Mouse (Mus musculus) neural tube, embryonic 12.5 days (tissue): ENCODE data around the gene Rgs6. TPM values are rescaled to one million over a fixed set of nuclear protein-coding genes. Genes with fewer than 3 reads are reported as not detected.

Source experiments
- ATAC-seq: fragments of 200-750 bp; cut with Nextera tagmentation; 2 replicates; pipeline ENCODE4 v1.8.0; 2017; ENCODE audit warnings: low read depth, mild to moderate bottlenecking, moderate TSS enrichment, moderate library complexity; ENCODE audit not compliant: low FRiP score
- H3K27ac ChIP-seq: fragments of 300-500 bp; sonication (generic); 2 replicates; pipeline ENCODE4 v1.5.1; 2016
- H3K27me3 ChIP-seq: fragments of 300-500 bp; sonication (generic); replicated peaks from 2 replicates; pipeline ENCODE4 v1.6.1; 2016; ENCODE audit warnings: mild to moderate bottlenecking
- H3K36me3 ChIP-seq: fragments of 300-500 bp; sonication (generic); 2 replicates; pipeline ENCODE4 v1.6.1; 2016; ENCODE audit warnings: mild to moderate bottlenecking
- H3K4me1 ChIP-seq: fragments of 300-500 bp; sonication (generic); 2 replicates; pipeline ENCODE4 v1.6.1; 2016
- H3K4me2 ChIP-seq: fragments of 300-500 bp; sonication (generic); replicated peaks from 2 replicates; pipeline ENCODE4 v1.6.1; 2016; ENCODE audit warnings: mild to moderate bottlenecking
- H3K4me3 ChIP-seq: fragments of 300-500 bp; sonication (generic); 2 replicates; pipeline ENCODE4 v1.5.1; 2016
- H3K9ac ChIP-seq: fragments of 300-500 bp; sonication (generic); 2 replicates; pipeline ENCODE4 v1.6.1; 2016; ENCODE audit warnings: mild to moderate bottlenecking
- H3K9me3 ChIP-seq: fragments of 300-500 bp; sonication (generic); 2 replicates; pipeline ENCODE4 v1.6.1; 2016; ENCODE audit warnings: mild to moderate bottlenecking
- WGBS: fragments of 180-500 bp; shearing (Covaris S2); methylation state at CpG from one replicate; pipeline ENCODE4 v1.1.7; 2016; 5-methylcytosine and 5-hydroxymethylcytosine counted together
- polyA plus RNA-seq: library from polyadenylated mRNA; unstranded; fragments of >200 nt; fragmentation: Nextera tagmentation; extraction: Ambion mirVana; gene quantifications from 2 replicates; pipeline ENCODE4 v1.2.1, GENCODE M21; 2016

Gene Rgs6
- polyA plus RNA-seq, 1 experiment from 2014 or later: 0.75 TPM

DNA sequence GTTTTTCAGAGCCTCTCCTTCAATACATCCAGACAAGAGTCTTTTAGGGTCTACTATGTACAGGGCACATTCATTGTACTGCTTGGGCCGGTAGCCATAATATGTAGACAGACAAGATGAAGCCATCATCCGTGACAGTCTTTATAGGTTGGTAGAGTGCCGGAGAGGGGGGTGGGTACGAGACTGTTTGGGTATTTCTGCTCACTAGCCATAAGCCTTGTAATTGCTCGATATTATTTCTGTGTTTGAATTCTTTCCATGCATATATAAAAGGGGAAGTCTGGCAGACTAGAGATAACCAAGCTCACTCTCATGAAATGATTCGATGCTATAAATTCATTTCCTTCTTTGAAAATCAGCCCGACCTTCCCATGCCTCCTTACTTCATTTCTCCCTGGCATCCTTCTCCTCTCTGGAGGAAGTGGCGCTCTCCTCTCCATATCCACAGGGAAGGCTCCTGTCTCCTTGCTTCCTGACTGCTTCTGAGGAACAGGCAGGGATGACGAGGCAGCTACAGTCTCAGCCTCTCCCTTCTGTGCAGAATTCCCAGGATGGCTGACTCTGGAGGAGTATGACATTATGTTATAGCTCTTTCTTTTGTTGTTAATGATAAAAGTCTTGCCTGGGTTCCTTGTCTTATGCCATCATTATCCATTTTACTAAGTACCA, 416.1 kb downstream of the Rgs6 start:
- 86% methylated on average over 9 of the region's 9 CpGs for WGBS
- H3K4me2 ChIP-seq: no peak overlapping the region
- no peak overlapping the region for H3K4me3 ChIP-seq
- no peak for ATAC-seq
- no peaks in the 10 kb centered on the region for H3K27me3 ChIP-seq
- H3K27ac ChIP-seq: no peak overlapping the region
- H3K9me3 ChIP-seq: no peaks in the 10 kb centered on the region
- no peaks in the 10 kb centered on the region for H3K4me1 ChIP-seq
- H3K9ac ChIP-seq: no peak overlapping the region
- no peaks in the 10 kb centered on the region for H3K36me3 ChIP-seq

DNA sequence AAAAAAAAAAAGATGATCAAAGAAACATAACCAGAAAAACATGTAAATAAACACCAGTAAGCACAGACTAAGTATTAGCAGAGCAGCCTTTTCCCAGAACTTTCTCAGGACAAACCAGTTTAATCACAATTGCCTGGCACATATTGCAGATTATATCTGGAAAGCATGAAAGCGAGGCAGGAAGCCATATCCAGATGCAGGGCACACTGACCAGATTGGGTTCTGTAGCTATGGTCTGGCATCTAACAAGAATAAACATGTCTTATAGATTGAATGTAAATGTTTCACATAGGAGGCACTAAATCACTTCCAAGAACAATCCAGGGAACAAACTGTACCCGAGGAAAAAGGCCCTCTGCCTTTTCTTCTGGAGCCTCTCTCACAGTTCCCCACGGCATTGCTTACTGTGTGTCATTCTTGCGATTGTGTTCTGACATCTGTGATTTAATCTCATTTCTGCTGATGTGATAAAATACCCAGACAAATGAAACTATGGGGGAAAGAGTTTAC, 423.0 kb downstream of the Rgs6 start:
- H3K36me3 ChIP-seq: no peaks in the 10 kb centered on the region
- ATAC-seq: no peak
- no peak overlapping the region for H3K4me3 ChIP-seq
- H3K4me1 ChIP-seq: no peaks in the 10 kb centered on the region
- no peaks in the 10 kb centered on the region for H3K9me3 ChIP-seq
- no peak overlapping the region for H3K27ac ChIP-seq
- H3K9ac ChIP-seq: no peak overlapping the region
- 89% methylated on average over 4 of the region's 4 CpGs for WGBS
- no peak overlapping the region for H3K4me2 ChIP-seq
- no peaks in the 10 kb centered on the region for H3K27me3 ChIP-seq

DNA sequence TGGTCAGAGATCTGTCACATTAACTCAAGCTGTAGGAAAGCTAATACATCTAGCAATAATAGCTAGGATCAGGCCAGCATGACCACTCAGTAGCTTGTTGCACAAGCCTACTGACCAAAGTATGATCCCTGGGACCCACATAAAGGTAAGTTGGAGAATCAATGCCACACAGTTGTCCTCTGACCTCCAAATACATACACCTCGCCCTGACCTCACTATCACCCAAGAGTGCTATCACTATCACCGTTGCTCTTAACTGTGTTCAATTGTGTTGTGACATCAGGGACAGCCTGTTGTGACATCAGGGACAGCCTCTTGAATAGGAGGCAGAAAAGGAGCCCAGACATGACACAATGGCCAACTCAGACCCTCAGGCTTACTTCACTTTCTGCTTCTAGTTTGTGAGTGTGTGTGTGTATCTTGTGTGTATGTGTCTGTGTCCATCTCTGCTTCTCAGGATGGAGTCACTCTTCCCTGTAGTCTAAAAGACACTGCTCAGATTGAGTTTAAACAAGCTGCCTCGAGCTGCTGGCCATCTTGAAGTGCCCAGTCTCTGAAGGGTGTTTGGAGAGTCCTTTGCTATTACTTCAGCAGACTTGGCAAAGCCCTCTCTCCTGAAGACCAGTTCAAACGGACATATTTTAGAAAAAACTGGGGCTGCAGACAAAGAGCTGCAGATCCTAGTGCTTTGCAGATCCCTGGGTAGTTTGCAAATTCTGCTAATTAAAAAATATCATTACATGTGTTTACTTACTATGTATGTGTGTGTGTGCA, 426.0 kb downstream of the Rgs6 start:
- WGBS: 72% methylated on average over 4 of the region's 4 CpGs
- no peaks in the 10 kb centered on the region for H3K9me3 ChIP-seq
- no peak overlapping the region for H3K4me2 ChIP-seq
- H3K4me1 ChIP-seq: no peaks in the 10 kb centered on the region
- no peak overlapping the region for H3K9ac ChIP-seq
- H3K27ac ChIP-seq: no peak overlapping the region
- no peaks in the 10 kb centered on the region for H3K36me3 ChIP-seq
- no peak overlapping the region for H3K4me3 ChIP-seq
- H3K27me3 ChIP-seq: no peaks in the 10 kb centered on the region
- ATAC-seq: no peak

DNA sequence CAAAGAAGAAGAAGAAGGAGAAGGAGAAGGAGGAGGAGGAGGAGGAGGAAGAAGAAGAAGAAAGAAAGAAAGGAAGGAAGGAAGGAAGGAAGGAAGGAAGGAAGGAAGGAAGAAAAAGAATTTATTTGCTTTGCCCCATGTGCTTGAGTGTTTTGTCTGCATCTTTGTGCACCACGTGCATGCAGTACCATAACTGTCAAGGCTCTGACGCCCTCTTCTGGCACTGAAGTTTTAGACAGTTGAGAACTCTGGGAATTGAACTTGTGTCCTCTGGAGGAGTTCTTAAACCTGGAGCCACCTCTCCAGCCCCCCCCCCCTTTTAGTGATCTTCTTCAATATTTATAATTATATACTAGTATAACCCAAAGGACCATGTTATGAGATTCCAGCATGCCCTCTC, 426.8 kb downstream of the Rgs6 start:
- Histone ChIP-seq H3K4me1 (no peaks in the 10 kb centered on the region), H3K9me3 (no peaks in the 10 kb centered on the region), H3K27me3 (no peaks in the 10 kb centered on the region), H3K9ac (no peak overlapping the region), H3K36me3 (no peaks in the 10 kb centered on the region), H3K27ac (no peak overlapping the region), H3K4me2 (no peak overlapping the region), H3K4me3 (no peak overlapping the region)
- ATAC-seq: no peak
- 34% methylated on average over 2 of the region's 2 CpGs for WGBS

DNA sequence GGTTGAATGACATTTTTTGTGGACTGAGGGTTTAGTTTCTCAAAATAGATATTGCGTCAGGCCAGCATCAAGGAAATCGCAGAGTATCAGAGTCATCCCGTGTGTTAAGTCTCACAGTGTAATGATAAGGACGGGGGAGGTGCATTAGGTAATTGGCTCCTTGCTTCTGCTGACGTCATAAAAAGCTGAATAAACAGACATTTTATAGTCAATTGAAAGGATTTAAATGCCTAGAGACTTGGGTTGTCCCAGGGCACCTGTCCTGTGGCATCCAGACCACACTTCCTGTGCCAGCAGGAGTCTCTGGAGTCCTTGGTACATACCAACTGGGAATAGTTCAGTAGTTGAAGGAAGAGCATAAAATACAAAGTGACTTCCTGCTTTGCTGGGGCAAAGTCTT, 427.3 kb downstream of the Rgs6 start:
- Histone ChIP-seq H3K4me3 (no peak overlapping the region), H3K4me2 (no peak overlapping the region), H3K4me1 (no peaks in the 10 kb centered on the region), H3K9ac (no peak overlapping the region), H3K9me3 (no peaks in the 10 kb centered on the region), H3K27me3 (no peaks in the 10 kb centered on the region), H3K36me3 (no peaks in the 10 kb centered on the region), H3K27ac (no peak overlapping the region)
- no peak for ATAC-seq
- 68% methylated on average over 5 of the region's 5 CpGs for WGBS

DNA sequence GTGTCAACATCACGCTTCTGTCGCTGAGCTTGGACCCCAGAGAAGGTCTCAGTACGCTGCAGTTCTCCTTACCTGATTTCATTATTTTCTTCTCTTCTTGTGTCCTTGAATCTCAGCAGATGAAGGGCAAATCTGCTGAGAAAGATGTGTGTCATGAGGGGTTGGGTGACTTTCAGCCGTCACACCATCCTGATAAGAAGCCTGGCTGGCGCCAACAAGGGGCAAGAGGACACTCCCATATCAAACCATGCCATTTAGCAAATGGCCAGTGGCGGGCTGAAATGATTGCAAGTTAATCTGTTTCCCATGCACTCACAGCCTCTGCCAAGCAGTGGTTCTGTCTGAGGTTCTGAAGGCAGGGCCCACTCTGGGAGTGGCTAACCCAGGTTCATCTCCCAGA, 428.4 kb downstream of the Rgs6 start:
- H3K36me3 ChIP-seq: no peaks in the 10 kb centered on the region
- 87% methylated on average over 6 of the region's 6 CpGs for WGBS
- no peaks in the 10 kb centered on the region for H3K4me1 ChIP-seq
- no peak overlapping the region for H3K9ac ChIP-seq
- H3K4me3 ChIP-seq: no peak overlapping the region
- no peak overlapping the region for H3K4me2 ChIP-seq
- no peaks in the 10 kb centered on the region for H3K27me3 ChIP-seq
- ATAC-seq: no peak
- no peak overlapping the region for H3K27ac ChIP-seq
- no peaks in the 10 kb centered on the region for H3K9me3 ChIP-seq

DNA sequence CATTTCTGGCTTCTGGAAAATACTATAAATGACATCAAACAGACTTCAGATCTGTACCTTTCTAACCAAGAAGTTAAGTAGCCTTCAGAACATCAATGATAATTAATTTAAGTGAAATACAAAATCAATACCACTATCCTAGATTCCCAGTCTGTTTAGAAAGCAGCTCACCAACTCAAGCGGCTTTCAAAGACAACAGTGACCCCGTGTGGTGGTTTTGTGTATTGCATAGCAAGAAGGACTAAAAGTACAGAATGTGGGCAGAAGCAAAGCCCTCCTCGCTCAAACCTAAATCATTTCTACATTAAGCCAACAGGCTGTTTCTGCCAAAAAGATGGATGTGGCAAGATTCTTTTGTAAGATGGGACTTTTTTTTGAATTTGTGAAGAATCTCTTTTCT, 429.9 kb downstream of the Rgs6 start:
- Histone ChIP-seq H3K9me3 (no peaks in the 10 kb centered on the region), H3K27ac (no peak overlapping the region), H3K4me3 (no peak overlapping the region), H3K9ac (no peak overlapping the region), H3K4me2 (no peak overlapping the region), H3K36me3 (no peaks in the 10 kb centered on the region), H3K4me1 (no peaks in the 10 kb centered on the region), H3K27me3 (no peaks in the 10 kb centered on the region)
- WGBS: 7% methylated on average over 3 of the region's 3 CpGs
- ATAC-seq: no peak

DNA sequence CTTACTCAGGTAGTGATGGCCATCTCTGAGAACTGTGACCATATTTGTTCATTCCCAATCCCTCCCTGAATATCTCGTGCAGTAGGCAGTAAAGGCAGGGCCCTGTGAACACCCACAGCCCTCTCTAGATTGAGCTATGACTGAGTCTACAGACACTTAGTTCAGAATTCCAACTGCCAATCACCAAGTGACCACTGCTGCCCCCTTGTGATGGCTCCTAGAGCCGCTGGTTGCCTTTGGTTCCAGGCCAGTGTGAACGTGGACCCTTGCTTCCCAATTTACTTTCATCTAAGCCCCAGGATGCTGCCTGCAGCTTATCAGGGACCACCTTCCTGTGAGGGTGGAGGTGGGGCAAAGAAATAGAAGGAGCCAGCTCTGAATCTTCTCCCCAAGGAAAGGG, 438.9 kb downstream of the Rgs6 start:
- Histone ChIP-seq H3K4me3 (no peak overlapping the region), H3K4me1 (no peaks in the 10 kb centered on the region), H3K27ac (no peak overlapping the region), H3K27me3 (no peaks in the 10 kb centered on the region), H3K9ac (no peak overlapping the region), H3K9me3 (no peaks in the 10 kb centered on the region), H3K36me3 (no peaks in the 10 kb centered on the region), H3K4me2 (no peak overlapping the region)
- WGBS: 33% methylated on average over 3 of the region's 3 CpGs
- ATAC-seq: no peak

DNA sequence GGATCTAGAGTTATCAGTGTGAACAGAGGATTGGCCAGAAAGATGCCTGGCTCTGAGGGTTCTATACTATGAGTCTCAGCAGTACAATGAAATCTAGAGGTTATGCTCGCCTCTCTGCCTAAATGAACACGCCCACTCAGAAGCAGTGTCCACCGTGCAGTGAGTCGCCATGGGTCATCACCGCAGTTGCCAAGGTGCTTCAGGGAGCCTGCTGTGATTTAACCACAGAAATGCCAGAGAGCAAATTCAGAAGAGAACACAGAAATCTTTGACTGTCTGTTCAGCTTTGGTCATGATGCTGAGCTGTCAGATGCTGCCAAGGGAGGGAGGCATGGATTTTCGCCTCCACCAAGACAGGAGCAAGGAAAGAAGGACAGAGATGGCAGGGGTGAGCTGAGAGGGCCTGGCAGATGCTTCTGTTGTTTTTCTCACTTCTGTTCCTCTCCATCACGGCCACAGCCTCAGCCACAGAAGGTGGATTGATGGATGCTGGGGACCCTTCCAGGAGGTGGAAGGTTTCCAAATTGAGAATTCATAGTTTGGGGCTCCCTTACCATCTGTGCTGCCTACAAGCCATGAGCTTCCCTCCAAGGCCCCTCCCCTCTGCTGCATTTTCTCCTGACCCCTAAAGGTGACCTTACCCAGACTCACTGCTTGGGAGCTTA, 445.2 kb downstream of the Rgs6 start:
- Histone ChIP-seq H3K9me3 (no peaks in the 10 kb centered on the region), H3K27me3 (no peaks in the 10 kb centered on the region), H3K9ac (no peak overlapping the region), H3K36me3 (no peaks in the 10 kb centered on the region), H3K4me2 (no peak overlapping the region), H3K27ac (no peak overlapping the region), H3K4me3 (no peak overlapping the region), H3K4me1 (0 out of 2 replicates have a peak, but pooled peaks cover 6% of the 10 kb centered on the region)
- WGBS: 63% methylated on average over 7 of the region's 7 CpGs
- ATAC-seq: no peak

DNA sequence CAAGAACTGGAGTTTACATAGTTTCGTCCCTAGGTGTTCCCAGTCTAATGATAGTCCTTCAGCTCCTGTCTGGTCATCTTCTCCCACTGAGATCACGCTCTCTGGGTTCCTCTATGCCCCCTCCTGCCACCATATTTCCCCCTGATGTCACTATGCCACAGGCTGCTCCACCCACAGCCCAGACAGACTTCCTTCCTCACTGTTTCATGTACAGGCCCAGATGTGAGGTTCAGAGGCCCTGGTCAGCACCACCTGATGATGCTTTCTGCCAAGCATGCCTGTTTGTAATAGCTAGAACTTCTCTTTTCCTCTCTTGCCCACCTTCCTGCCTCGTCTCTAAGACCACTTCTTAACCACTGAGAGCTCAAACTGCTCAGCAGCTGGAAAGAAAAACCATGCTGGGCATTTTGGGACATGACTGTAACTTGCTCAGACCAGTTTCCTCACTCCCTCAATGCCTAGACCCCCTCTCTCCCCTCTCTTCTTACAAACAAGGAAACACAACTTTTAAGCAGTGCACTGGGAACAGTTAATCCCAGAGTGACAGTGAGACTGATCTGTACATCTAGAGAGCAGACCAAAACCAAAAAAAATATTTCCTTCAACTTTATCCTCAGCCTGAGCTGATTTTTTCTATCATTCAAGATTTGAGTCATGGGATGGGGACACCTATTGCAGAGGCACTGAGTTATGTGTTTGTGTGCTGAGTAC, 446.9 kb downstream of the Rgs6 start:
- Histone ChIP-seq H3K9me3 (no peaks in the 10 kb centered on the region), H3K4me1 (peaks cover 14% of the 10 kb centered on the region; the same call in 1 of the 2 replicates), H3K4me2 (no peak overlapping the region), H3K27ac (no peak overlapping the region), H3K4me3 (no peak overlapping the region), H3K27me3 (no peaks in the 10 kb centered on the region), H3K9ac (no peak overlapping the region), H3K36me3 (no peaks in the 10 kb centered on the region)
- no peak for ATAC-seq
- WGBS: 76% methylated on average over 3 of the region's 3 CpGs

DNA sequence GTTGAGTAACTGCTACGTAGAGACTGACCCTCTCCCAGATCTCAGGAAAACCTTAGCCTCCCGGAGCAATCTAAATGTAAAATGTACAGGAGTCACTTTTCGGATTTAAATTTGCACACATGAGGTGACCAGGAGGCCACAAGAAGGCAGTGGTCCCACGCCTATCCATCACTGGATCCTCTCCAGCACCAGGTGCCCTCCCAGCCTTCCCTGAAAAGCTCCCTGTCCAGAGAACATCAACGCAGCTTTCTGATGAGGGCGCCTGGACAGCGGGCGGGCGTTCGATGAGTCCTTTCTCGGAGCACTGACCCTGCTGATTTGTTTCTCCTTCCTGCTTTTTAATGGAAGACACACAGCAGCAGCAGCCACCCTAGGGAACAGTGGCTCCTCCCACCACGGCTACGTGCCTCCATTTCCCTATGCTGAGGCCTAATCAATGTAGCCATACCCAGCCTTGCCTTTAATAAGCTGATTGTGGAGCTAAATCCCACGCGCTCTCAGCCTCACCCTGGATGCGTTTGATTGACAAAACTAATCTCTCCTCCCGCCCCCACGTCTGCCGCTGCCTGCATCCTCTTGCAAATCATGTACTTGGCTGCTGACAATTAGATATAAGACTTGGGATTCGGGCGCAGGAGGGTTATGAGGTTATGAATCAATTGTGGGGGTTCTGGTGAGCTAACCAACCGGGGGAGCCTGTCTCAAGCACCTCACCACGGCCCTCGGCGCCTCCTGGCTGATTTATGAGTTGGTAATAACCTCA, 449.9 kb downstream of the Rgs6 start:
- Histone ChIP-seq H3K36me3 (no peaks in the 10 kb centered on the region), H3K4me2 (peak overlapping the region; percentile 9; the same call in 1 of the 2 replicates), H3K9me3 (no peaks in the 10 kb centered on the region), H3K4me1 (peaks cover 14% of the 10 kb centered on the region; the same call in 1 of the 2 replicates), H3K27me3 (no peaks in the 10 kb centered on the region), H3K4me3 (no peak overlapping the region), H3K27ac (peak overlapping the region; percentile 32; the same call in 1 of the 2 replicates), H3K9ac (no peak overlapping the region)
- peak; percentile 49; the same call in 1 of the 2 replicates for ATAC-seq
- 67% methylated on average over 25 of the region's 25 CpGs for WGBS
